Mouse (Mus musculus) cortical plate, adult 2 months (tissue): ENCODE data around the gene Ago3. TPM values are rescaled to one million over a fixed set of nuclear protein-coding genes. Genes with fewer than 3 reads are reported as not detected.
A peak's percentile ranks its signal among the peaks of the same experiment; 100 is the strongest.

Experiments
- H3K27ac ChIP-seq: fragments of 200-500 bp; 2 replicates; pipeline ENCODE4 v1.5.1; 2012; ENCODE audit warnings: low read length, control low read depth, inconsistent platforms; ENCODE audit not compliant: insufficient read depth
- H3K4me1 ChIP-seq: fragments of 200-500 bp; 2 replicates; pipeline ENCODE4 v1.6.1; 2011; ENCODE audit warnings: low read length; ENCODE audit not compliant: control insufficient read depth, insufficient read depth
- H3K4me3 ChIP-seq: fragments of 200-500 bp; 2 replicates; pipeline ENCODE4 v1.5.1; 2011; ENCODE audit warnings: mild to moderate bottlenecking, low read length, control low read depth; ENCODE audit not compliant: insufficient read depth
- CTCF ChIP-seq: fragments of 200-500 bp; IDR thresholded peaks from 2 replicates; pipeline ENCODE4 v1.5.1; 2011; ENCODE audit warnings: mild to moderate bottlenecking, control low read depth, low read length; ENCODE audit not compliant: insufficient read depth; ENCODE audit errors: extremely low read depth
- POLR2A ChIP-seq: fragments of 200-500 bp; IDR thresholded peaks from 2 replicates; pipeline ENCODE4 v1.6.1; 2011; ENCODE audit warnings: mild to moderate bottlenecking, low read length, control low read depth; ENCODE audit not compliant: insufficient read depth; ENCODE audit errors: extremely low read depth
- polyA plus RNA-seq: library from polyadenylated mRNA; depleted of rRNA; stranded (reverse); fragments of >200 nt; gene quantifications from 2 replicates; pipeline ENCODE4 v1.2.3, GENCODE M21; 2012

Gene Ago3
- polyA plus RNA-seq, 1 experiment, result 11.3 TPM

DNA sequence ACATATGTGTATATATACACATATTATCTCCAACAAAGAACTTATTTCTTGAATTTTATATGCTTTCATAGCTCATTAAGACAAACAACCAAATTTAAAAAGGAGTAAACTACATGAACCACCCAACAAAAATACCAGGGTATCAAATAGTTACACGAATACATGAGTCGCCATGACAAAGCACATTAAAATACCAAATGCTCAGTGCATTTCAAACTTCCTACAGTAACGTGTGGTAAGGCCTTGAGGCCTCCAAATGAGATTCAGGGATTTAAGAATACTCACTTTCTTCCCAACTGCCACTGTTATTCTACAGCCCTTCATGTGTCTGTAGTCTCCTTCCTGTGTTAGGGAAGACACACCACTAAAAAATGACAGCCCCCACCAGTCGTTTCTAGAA is 2.4 kb upstream of the Ago3 start:
- Histone ChIP-seq H3K4me3 (no peak overlapping the region), H3K27ac (no peak overlapping the region), H3K4me1 (peaks cover 3% of the 10 kb centered on the region; the same call in 1 of the 2 replicates)
- TF ChIP-seq CTCF, result no peak
- no peak for TF ChIP-seq POLR2A

- Histone ChIP-seq H3K4me3 (peak overlapping the region; percentile 75), H3K4me1 (peaks cover 2% of the 10 kb centered on the region; the same call in 1 of the 2 replicates), H3K27ac (peak overlapping the region; percentile 51)
- no peak for TF ChIP-seq CTCF
- TF ChIP-seq POLR2A, result no peak
Measured at GRCm38 (mm10) chr4:126428682-126429346, 542 bp downstream of the Ago3 start.

- no peaks in the 10 kb centered on the region for H3K4me1 ChIP-seq
- H3K4me3 ChIP-seq, result no peak overlapping the region
- no peak for TF ChIP-seq POLR2A
- TF ChIP-seq CTCF, result no peak
- H3K27ac ChIP-seq, result no peak overlapping the region
Measured at GRCm38 (mm10) chr4:126423866-126424265, 5.5 kb downstream of the Ago3 start.

- no peak for TF ChIP-seq CTCF
- TF ChIP-seq POLR2A, result no peak
- Histone ChIP-seq H3K27ac (no peak overlapping the region), H3K4me1 (no peaks in the 10 kb centered on the region)
Measured at GRCm38 (mm10) chr4:126415707-126416106, 13.6 kb downstream of the Ago3 start.

DNA sequence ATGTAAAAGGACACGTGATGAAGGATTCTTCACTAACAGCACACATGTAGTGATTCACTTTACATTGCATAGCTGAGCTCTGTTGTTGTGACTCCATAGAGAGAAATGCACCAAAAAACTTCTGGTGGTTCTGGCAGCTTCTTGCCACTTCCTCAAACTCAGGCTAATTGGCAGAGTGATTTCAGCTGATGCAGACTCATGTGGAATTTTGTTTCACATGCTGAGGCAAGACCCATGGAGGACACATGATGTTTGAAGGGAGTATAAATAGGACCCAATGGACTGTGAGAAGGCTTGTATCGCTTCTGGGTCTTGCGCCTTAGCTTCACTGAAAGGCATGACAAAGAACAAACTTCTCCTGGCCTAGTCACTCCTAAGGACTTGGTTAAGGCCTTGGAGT is 16.8 kb downstream of the Ago3 start:
- no peaks in the 10 kb centered on the region for H3K4me1 ChIP-seq
- no peak overlapping the region for H3K4me3 ChIP-seq
- TF ChIP-seq CTCF (no peak), POLR2A (no peak)
- H3K27ac ChIP-seq, result no peak overlapping the region

More at GRCm38 (mm10) chr4:126415707-126416106, 13.6 kb downstream of the Ago3 start:
- H3K4me3 ChIP-seq, result no peak overlapping the region

DNA sequence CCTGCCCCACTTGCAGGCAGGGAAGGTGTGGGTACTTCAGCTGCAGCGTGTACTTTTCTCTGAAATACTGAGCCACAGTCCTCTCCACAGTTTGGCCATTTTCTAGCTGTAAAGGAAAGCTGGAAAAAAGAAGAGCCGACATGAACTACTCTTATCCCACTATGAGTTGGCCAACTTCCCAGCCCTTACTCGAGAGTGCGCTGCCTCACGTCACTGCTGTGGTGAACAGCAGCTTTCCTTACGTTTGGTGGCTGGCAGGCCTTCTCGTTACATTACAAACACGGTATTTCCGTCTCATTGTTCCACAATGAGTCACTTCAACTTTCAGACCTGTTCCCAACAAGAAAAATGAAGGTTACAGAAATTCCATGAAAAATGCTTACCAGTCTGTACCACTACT is 57.9 kb downstream of the Ago3 start:
- TF ChIP-seq CTCF (no peak), POLR2A (no peak)
- no peaks in the 10 kb centered on the region for H3K4me1 ChIP-seq
- no peak overlapping the region for H3K27ac ChIP-seq
- H3K4me3 ChIP-seq, result no peak overlapping the region

GRCm38 (mm10) chr4:126360069-126360468 is 69.3 kb downstream of the Ago3 start:
- Histone ChIP-seq H3K27ac (no peak overlapping the region), H3K4me1 (no peaks in the 10 kb centered on the region), H3K4me3 (no peak overlapping the region)
- TF ChIP-seq CTCF (no peak), POLR2A (no peak)

GRCm38 (mm10) chr4:126343451-126343850 is 85.9 kb downstream of the Ago3 start:
- H3K27ac ChIP-seq, result no peak overlapping the region
- no peak overlapping the region for H3K4me3 ChIP-seq
- H3K4me1 ChIP-seq, result no peaks in the 10 kb centered on the region
- TF ChIP-seq POLR2A, result no peak
- TF ChIP-seq CTCF, result no peak

GRCm38 (mm10) chr4:126339461-126339860 is 89.9 kb downstream of the Ago3 start:
- Histone ChIP-seq H3K27ac (no peak overlapping the region), H3K4me3 (no peak overlapping the region), H3K4me1 (no peaks in the 10 kb centered on the region; the same call in 1 of the 2 replicates)
- TF ChIP-seq POLR2A, result no peak
- TF ChIP-seq CTCF, result no peak

- TF ChIP-seq POLR2A (no peak), CTCF (no peak)
- Histone ChIP-seq H3K27ac (no peak overlapping the region), H3K4me1 (no peaks in the 10 kb centered on the region; the same call in 1 of the 2 replicates), H3K4me3 (no peak overlapping the region)
Measured at GRCm38 (mm10) chr4:126332358-126332757, 97.0 kb downstream of the Ago3 start.
